Mouse (Mus musculus) cerebellum, adult 2 months (tissue): ENCODE results near the gene Gxylt2. TPM values are rescaled to one million over a fixed set of nuclear protein-coding genes. Genes with fewer than 3 reads are reported as not detected.

Experiments used
- DNase-seq, 2 experiments: peaks; one replicate each; pipeline ENCODE4 v3.0.0; 2021
- H3K27ac ChIP-seq: fragments of 200-500 bp; 2 replicates; pipeline ENCODE4 v1.5.1; 2012; ENCODE audit warnings: low read length, control low read depth, inconsistent platforms; ENCODE audit not compliant: insufficient read depth
- H3K27me3 ChIP-seq: fragments of 200-500 bp; 2 replicates; pipeline ENCODE4 v1.6.1; 2012; ENCODE audit warnings: inconsistent platforms, mild to moderate bottlenecking, low read length, moderate library complexity; ENCODE audit not compliant: control insufficient read depth, insufficient read depth
- H3K4me1 ChIP-seq: fragments of 200-500 bp; 2 replicates; pipeline ENCODE4 v1.6.1; 2011; ENCODE audit warnings: low read length; ENCODE audit not compliant: control insufficient read depth, insufficient read depth
- H3K4me3 ChIP-seq: fragments of 200-500 bp; replicated peaks from 2 replicates; pipeline ENCODE3; 2011; ENCODE audit warnings: mild to moderate bottlenecking, low read depth, low read length, control low read depth; ENCODE audit not compliant: insufficient read depth
- CTCF ChIP-seq: fragments of 200-500 bp; IDR thresholded peaks from 2 replicates; pipeline ENCODE4 v1.5.1; 2011; ENCODE audit warnings: low read depth, mild to moderate bottlenecking, control low read depth, low read length, moderate library complexity, borderline replicate concordance; ENCODE audit not compliant: insufficient read depth
- POLR2A ChIP-seq: fragments of 200-500 bp; IDR thresholded peaks from 2 replicates; pipeline ENCODE4 v1.6.1; 2011; ENCODE audit warnings: low read length, control low read depth, borderline replicate concordance; ENCODE audit not compliant: insufficient read depth
- WGBS: fragments of 180-500 bp; shearing (Covaris S2); methylation state at CpG from one replicate; pipeline ENCODE4 v1.1.7; 2018; 5-methylcytosine and 5-hydroxymethylcytosine counted together
- polyA plus RNA-seq: library from polyadenylated mRNA; depleted of rRNA; stranded (reverse); fragments of >200 nt; gene quantifications from 2 replicates; pipeline ENCODE4 v1.2.3, GENCODE M21; 2012

Gxylt2 gene
- polyA plus RNA-seq, 1 experiment, result 0.31 TPM

DNA sequence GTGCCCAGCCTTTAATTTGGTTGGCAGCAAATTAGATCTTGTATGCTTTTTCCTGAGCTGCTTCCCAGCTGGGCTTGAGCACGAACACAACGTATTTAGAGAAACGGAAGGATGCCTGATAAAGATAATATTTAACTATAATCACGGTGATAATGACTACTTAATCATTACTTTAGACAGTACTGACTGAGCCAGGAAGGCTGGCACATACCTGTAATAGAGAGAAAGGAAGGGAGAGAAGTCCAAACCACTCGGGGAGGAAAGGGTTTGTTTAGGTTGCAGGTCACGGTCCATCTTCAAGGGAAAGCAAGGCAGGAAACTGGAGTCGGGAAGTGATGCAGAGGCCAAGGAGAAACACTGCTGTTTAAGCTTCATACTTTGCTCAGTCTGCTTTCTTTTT, 11.6 kb downstream of the Gxylt2 start:
- TF ChIP-seq CTCF (no peak), POLR2A (no peak)
- Histone ChIP-seq H3K4me1 (no peaks in the 10 kb centered on the region), H3K4me3 (no peak overlapping the region), H3K27ac (no peak overlapping the region), H3K27me3 (no peaks in the 10 kb centered on the region)
- 75% methylated on average over 7 of the region's 7 CpGs for WGBS
- no peak for DNase-seq

DNA sequence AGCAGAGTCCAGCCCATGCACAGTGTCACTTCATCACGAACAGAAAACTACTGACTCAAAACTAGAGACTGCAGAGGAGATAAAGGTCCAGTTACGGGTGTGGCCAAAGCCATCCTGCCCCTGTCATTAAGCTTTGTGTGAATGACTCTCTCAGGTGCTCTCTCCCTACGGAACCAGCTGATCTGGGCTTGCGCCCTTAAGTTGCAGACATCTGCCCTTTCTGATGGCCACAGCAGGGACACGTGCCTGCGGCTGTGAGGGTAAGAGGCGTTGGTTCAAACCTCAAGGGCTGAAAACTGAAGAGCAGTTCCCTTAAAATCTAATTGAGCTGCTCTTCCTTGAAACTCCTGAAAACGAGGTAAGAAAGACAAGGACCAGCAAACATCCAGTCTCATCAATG, 12.3 kb downstream of the Gxylt2 start:
- no peaks in the 10 kb centered on the region for H3K4me1 ChIP-seq
- 77% methylated on average over 8 of the region's 8 CpGs for WGBS
- H3K27me3 ChIP-seq, result no peaks in the 10 kb centered on the region
- TF ChIP-seq CTCF (no peak), POLR2A (no peak)
- no peak overlapping the region for H3K27ac ChIP-seq
- no peak for DNase-seq
- H3K4me3 ChIP-seq, result no peak overlapping the region

DNA sequence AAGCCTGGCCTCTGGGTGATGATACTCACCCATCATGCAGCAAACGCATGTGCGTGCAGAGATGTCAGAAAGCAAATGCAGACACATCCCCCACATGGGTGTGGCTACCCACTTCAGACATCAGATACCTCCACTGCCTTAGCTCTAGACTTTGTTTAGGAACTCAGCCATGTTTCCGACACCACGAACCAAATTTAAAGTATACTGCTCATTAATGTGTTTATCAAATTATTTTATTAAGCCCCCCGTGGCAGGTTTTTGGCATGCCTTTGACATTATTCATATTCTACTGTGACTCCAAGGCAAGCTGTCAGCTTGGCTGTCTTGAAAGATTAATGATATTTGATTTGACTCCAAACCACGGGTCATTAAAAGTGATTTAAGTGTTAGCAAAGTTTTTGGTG, 15.6 kb downstream of the Gxylt2 start:
- Histone ChIP-seq H3K27ac (no peak overlapping the region), H3K4me3 (no peak overlapping the region), H3K27me3 (no peaks in the 10 kb centered on the region), H3K4me1 (no peaks in the 10 kb centered on the region)
- 51% methylated on average over 6 of the region's 6 CpGs for WGBS
- DNase-seq, result no peak
- TF ChIP-seq POLR2A, result no peak
- no peak for TF ChIP-seq CTCF

DNA sequence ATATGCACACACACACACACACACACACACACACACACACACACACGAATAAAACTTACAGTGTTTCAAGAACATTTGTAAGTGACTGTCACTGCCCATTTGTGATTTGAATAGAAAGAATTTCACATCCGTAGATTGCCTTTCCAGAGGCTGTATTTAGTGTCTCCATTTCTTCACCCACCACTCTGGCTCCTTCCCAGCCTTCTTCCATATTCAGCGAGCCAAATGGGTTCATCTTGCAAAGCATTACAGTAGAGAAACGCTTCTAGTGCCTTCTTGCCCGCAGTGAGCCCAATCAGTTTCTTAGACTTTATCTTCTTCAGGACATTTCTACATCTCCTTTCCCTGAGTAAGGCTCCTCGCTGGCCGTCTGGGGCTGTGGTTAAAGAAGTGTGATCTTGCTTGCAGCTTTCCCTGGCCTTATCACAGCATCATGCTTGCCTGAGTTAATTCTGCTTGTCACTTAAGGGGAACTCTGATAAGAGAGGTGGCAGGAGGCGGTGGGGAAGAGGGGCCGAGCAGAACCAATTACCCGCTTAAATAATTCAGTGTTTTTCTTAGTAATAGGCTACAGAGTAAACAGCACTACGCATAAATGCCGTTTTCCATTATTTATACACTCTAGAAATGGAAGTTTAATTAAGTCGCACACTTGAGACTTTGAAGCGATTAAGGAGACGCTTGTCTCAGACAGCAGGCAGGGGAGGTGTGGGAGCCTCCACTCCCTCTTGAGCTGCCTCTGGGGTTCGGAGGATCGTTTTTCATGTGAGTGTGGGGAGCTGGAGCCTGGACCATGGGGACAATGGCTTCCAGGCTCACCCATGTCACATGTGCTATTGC, 16.6 kb downstream of the Gxylt2 start:
- Histone ChIP-seq H3K27me3 (no peaks in the 10 kb centered on the region), H3K4me3 (no peak overlapping the region), H3K27ac (no peak overlapping the region), H3K4me1 (no peaks in the 10 kb centered on the region)
- no peak for DNase-seq
- WGBS, result 70% methylated on average over 17 of the region's 17 CpGs
- TF ChIP-seq CTCF (no peak), POLR2A (no peak)

DNA sequence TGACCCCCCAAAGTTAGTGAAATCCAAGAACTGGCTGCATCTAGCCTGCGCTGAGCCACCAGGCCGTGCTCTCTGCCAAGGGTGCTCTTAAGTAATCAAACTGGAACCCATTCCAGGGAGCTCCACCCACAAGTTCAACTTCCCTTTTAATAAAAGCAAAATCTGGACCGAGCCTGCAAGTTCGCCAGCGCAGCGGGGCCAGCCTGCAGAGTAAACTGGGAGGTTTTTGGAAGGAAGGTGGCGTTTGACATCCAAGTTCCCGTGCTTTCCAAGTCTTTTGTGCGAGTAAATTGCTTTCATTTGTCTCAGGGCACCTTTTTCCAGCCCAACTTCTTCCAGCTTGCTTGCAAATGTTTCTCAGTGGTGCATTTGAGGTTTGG, 27.5 kb downstream of the Gxylt2 start:
- peak in 1 of 2 experiments; percentile 16 for DNase-seq
- H3K27me3 ChIP-seq, result no peaks in the 10 kb centered on the region
- no peaks in the 10 kb centered on the region for H3K4me1 ChIP-seq
- TF ChIP-seq CTCF (no peak), POLR2A (no peak)
- WGBS, result 4% methylated on average over 9 of the region's 9 CpGs
- no peak overlapping the region for H3K4me3 ChIP-seq
- H3K27ac ChIP-seq, result no peak overlapping the region

DNA sequence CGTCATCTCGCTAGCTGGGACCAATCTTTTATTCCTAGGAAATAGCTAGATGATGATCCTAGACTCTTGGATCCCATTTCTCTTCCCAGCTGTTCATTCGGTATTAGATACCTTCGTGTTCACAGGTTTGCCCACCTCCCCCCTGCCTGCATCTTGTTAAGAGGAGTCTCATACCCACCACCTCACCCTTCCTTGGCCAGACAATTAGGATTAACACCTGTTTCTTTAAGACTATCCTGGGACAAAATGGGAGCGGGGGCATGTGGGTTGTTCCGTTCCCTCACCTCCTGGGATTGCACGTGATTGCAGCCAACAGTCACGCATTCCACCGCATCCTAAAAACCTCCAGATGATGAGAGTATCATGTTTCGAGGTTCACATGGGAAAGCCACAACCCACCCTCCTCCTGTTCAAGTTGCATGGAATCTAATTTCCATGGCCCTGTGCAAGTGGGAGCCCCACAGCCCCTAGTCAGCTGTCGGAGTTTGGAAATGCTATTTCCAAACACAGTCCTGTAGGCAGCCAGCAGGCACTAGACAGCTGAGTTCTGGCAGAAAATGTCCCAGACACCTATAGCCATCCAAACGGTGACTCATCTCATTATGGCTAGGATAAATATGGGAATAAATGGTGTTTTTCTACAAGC, 28.0 kb downstream of the Gxylt2 start:
- DNase-seq, result no peak
- TF ChIP-seq POLR2A (no peak), CTCF (no peak)
- no peaks in the 10 kb centered on the region for H3K27me3 ChIP-seq
- H3K27ac ChIP-seq, result no peak overlapping the region
- WGBS, result 14% methylated on average over 12 of the region's 12 CpGs
- no peak overlapping the region for H3K4me3 ChIP-seq
- H3K4me1 ChIP-seq, result no peaks in the 10 kb centered on the region

DNA sequence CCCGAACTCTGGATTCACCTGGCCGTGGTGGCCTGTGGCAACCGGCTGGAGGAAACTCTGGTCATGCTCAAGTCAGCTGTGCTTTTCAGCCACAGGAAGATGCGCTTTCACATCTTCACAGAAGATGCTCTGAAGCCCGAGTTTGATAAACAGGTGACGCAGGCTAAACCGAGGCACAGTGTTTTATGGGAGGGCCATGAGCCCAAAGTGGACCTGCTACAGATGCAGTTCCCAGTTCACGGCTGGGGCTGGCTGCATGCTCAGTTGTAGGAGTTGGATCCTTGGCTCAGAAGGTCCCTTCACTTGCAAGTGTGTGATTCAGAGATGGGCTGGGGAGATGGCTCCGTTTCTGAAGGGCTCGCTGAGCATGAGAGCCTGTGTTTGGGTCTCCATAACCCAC, 28.7 kb downstream of the Gxylt2 start:
- no peaks in the 10 kb centered on the region for H3K4me1 ChIP-seq
- no peaks in the 10 kb centered on the region for H3K27me3 ChIP-seq
- H3K27ac ChIP-seq, result no peak overlapping the region
- H3K4me3 ChIP-seq, result no peak overlapping the region
- no peak for TF ChIP-seq CTCF
- no peak for TF ChIP-seq POLR2A
- no peak for DNase-seq
- WGBS, result 95% methylated on average over 10 of the region's 10 CpGs

DNA sequence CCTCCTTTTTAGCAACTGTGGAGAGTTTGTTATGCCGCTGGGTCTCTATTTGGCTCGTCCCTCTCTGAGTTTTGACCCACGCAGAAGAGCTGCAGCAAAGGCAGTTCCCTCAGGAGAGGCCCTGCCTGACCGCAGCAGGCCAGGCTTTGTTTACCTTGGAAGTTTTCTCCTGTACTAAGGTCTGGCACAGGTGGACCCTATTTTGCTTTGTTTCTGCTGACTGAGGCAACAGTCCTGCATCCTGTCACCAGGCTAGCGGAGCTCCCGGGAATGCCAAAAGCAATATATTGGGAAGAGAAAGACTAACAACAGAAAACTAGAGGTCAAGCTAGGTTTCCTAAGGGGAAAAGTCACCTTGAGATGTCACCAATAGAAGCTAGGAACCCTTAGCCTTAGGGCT, 29.8 kb downstream of the Gxylt2 start:
- no peak overlapping the region for H3K27ac ChIP-seq
- no peaks in the 10 kb centered on the region for H3K4me1 ChIP-seq
- TF ChIP-seq CTCF, result no peak
- no peak for TF ChIP-seq POLR2A
- no peak overlapping the region for H3K4me3 ChIP-seq
- DNase-seq, result no peak
- H3K27me3 ChIP-seq, result no peaks in the 10 kb centered on the region
- WGBS, result 90% methylated on average over 6 of the region's 6 CpGs
